Mouse (Mus musculus): ENCODE results near the gene Olfr510. TPM values are rescaled to one million over a fixed set of nuclear protein-coding genes. Genes with fewer than 3 reads are reported as not detected.
"Not testable (repeated sequence)": the region's sequence is repeated elsewhere in the genome, so short reads cannot be mapped to it uniquely, and the experiment has no call there.

Gene Olfr510
- not detected in 2 replicates for total RNA-seq (2014; fragmentation: Nextera tagmentation)
- total RNA-seq (2017): 0.06 and 0.11 TPM in 2 replicates
- polyA plus RNA-seq (2012): not detected in 2 replicates

- no peaks in the 10 kb centered on the region for H3K4me1 ChIP-seq (ENCODE audit: insufficient read depth, low read depth, low read length)
- H3K27me3 ChIP-seq (ENCODE audit: insufficient read depth, low read length): no peaks in the 10 kb centered on the region
- no peaks in the 10 kb centered on the region for H3K36me3 ChIP-seq (replicated peaks)
- H3K9me3 ChIP-seq (replicated peaks): no peaks in the 10 kb centered on the region
- no peak for DNase-seq (ENCODE audit: low spot score)
- no peak within 1 kb of the TSS for H3K4me3 ChIP-seq (ENCODE audit: low read depth, low read length)
- ATAC-seq (ENCODE audit: extremely low read depth, insufficient number of reproducible peaks, low FRiP score, poor library complexity, severe bottlenecking): no peak
- TF ChIP-seq POLR2AphosphoS5 (IDR thresholded peaks at IDR 0.05; ENCODE audit: insufficient replicate concordance, low read depth, low read length) (no peak), GATA2 (IDR thresholded peaks at IDR 0.05; ENCODE audit: borderline replicate concordance, low read depth, low read length) (no peak), TAL1 (conservative IDR thresholded peaks at IDR 0.05; ENCODE audit: low read depth, low read length) (no peak), GATA1 (IDR thresholded peaks at IDR 0.05; ENCODE audit: borderline replicate concordance, low read length) (no peak), CTCF (IDR thresholded peaks at IDR 0.05; ENCODE audit: low read depth, low read length) (no peak)
These were observed at the start of gene Olfr510 for GRCm38 (mm10) chr7:108666118-108666517. Olfr510 (plus strand) TSS chr7:108666418.

DNA sequence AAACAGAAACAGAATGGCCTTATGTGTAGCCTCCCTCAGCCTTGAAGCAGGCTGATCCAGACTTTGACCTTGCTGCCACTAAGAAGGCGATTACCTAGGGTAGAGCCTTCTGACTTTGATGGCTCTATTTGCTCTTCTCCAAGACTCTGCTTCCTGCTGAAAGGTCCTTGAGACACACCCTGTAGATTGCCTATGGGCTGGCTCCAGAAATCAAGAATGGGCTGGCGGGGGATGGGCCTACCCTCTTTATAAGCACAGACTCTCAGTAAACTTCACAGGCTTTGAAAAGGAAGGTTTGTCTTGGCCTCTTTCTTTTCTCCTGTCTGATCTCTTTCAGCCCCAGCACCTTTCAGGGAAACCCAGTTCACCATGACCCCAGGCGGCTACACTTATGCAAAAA lies 49.4 kb upstream of the Olfr510 start:
- H3K4me3 ChIP-seq (ENCODE audit: low read depth, low read length); DNase-seq (ENCODE audit: low spot score); ATAC-seq (ENCODE audit: extremely low read depth, insufficient number of reproducible peaks, low FRiP score, poor library complexity, severe bottlenecking); H3K4me1 ChIP-seq (ENCODE audit: insufficient read depth, low read depth, low read length); H3K9me3 ChIP-seq (replicated peaks); H3K36me3 ChIP-seq (replicated peaks); H3K27me3 ChIP-seq (ENCODE audit: insufficient read depth, low read length): not testable (repeated sequence)

DNA sequence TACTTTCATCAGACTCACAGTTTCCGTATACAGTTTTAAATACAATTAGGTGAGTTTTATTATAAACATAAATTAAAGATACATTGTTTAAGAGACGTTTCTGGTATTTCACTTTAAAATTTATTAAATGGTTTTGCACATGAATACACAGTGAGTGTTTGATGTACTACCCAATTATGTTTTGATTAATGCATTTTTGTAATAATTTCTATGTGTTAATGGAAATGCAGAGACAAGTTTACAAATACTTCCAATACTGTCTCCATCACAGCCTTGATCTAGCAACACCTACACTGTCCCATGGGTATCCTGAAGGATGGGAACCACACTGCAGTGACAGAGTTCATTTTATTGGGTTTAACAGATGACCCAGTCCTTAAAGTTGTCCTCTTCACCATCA lies 44.7 kb upstream of the Olfr510 start, which contains the start of gene Olfr507:
Gene Olfr507, plus strand, starts transcription at position 301 of the 400 bp plus-strand sequence.
- Histone ChIP-seq H3K4me1 (ENCODE audit: insufficient read depth, low read depth, low read length) (no peaks in the 10 kb centered on the region), H3K36me3 (replicated peaks) (no peaks in the 10 kb centered on the region), H3K9me3 (replicated peaks) (0 out of 2 replicates have a peak, but pooled peaks cover 2% of the 10 kb centered on the region), H3K27me3 (ENCODE audit: insufficient read depth, low read length) (no peaks in the 10 kb centered on the region), H3K4me3 (ENCODE audit: low read depth, low read length) (no peak within 1 kb of the TSS)
- no peak for ATAC-seq (ENCODE audit: extremely low read depth, insufficient number of reproducible peaks, low FRiP score, poor library complexity, severe bottlenecking)
- no peak for DNase-seq (ENCODE audit: low spot score)
- TF ChIP-seq POLR2AphosphoS5 (IDR thresholded peaks at IDR 0.05; ENCODE audit: insufficient replicate concordance, low read depth, low read length): no peak
- TF ChIP-seq TAL1 (conservative IDR thresholded peaks at IDR 0.05; ENCODE audit: low read depth, low read length): no peak
- TF ChIP-seq GATA1 (IDR thresholded peaks at IDR 0.05; ENCODE audit: borderline replicate concordance, low read length): no peak
- no peak for TF ChIP-seq GATA2 (IDR thresholded peaks at IDR 0.05; ENCODE audit: borderline replicate concordance, low read depth, low read length)
- no peak for TF ChIP-seq CTCF (IDR thresholded peaks at IDR 0.05; ENCODE audit: low read depth, low read length)

DNA sequence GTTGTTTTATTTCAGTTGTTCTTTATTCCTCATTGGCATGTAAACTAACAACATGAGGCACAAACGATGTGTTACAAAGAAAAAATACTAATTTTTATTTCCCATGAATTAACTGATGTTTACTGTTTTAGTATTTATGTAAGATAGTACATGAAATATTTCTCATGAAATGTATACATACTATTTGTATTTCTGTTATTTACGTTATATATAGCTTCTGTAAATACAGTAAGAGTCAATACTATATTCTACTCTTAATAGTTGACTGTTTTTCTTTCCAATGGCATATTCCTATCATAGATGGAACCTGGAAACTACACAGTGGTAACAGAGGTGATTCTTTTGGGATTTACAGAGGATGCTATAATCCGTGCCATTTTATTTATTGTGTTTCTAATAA lies 36.5 kb upstream of the Olfr510 start, which contains the start of gene Olfr508:
Gene Olfr508, plus strand, starts transcription at position 301 of the 400 bp plus-strand sequence.
- DNase-seq (ENCODE audit: low spot score): no peak
- Histone ChIP-seq H3K36me3 (replicated peaks) (no peaks in the 10 kb centered on the region), H3K27me3 (ENCODE audit: insufficient read depth, low read length) (no peaks in the 10 kb centered on the region), H3K4me3 (ENCODE audit: low read depth, low read length) (no peak within 1 kb of the TSS), H3K4me1 (ENCODE audit: insufficient read depth, low read depth, low read length) (no peaks in the 10 kb centered on the region), H3K9me3 (replicated peaks) (0 out of 2 replicates have a peak, but pooled peaks cover 2% of the 10 kb centered on the region)
- no peak for ATAC-seq (ENCODE audit: extremely low read depth, insufficient number of reproducible peaks, low FRiP score, poor library complexity, severe bottlenecking)
- TF ChIP-seq GATA1 (IDR thresholded peaks at IDR 0.05; ENCODE audit: borderline replicate concordance, low read length) (no peak), POLR2AphosphoS5 (IDR thresholded peaks at IDR 0.05; ENCODE audit: insufficient replicate concordance, low read depth, low read length) (no peak)

DNA sequence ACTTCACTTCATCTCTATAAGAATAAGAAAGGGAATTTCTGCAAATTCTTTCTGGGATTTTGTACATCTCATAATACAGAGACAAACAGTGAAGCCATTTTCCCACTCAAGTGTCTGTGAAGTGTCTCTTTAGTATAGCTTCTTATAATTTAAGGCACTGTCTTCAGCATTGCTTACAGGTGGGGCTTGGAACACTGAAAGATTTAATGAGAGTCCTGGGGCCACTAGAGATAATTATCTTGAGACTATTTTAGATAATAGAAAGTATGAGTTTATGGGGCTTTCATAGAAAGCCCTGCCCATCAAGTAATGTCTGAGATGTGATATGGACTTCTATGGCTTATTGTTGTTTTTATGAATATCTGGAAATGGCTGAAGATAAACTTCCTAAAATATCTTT lies 14.4 kb upstream of the Olfr510 start, which contains the start of gene Olfr509:
Gene Olfr509, minus strand, starts transcription at position 101 of the 400 bp plus-strand sequence.
- no peaks in the 10 kb centered on the region for H3K27me3 ChIP-seq (ENCODE audit: insufficient read depth, low read length)

GRCm38 (mm10) chr7:108662419-108662818 lies 3.8 kb upstream of the Olfr510 start:
- H3K36me3 ChIP-seq (replicated peaks): no peaks in the 10 kb centered on the region
- TF ChIP-seq GATA2 (IDR thresholded peaks at IDR 0.05; ENCODE audit: borderline replicate concordance, low read depth, low read length) (no peak), TAL1 (conservative IDR thresholded peaks at IDR 0.05; ENCODE audit: low read depth, low read length) (no peak), CTCF (IDR thresholded peaks at IDR 0.05; ENCODE audit: low read depth, low read length) (no peak), POLR2AphosphoS5 (IDR thresholded peaks at IDR 0.05; ENCODE audit: insufficient replicate concordance, low read depth, low read length) (no peak), GATA1 (IDR thresholded peaks at IDR 0.05; ENCODE audit: borderline replicate concordance, low read length) (no peak)
- ATAC-seq (ENCODE audit: extremely low read depth, insufficient number of reproducible peaks, low FRiP score, poor library complexity, severe bottlenecking): no peak
- no peaks in the 10 kb centered on the region; the same call in 1 of the 2 replicates for H3K9me3 ChIP-seq (replicated peaks)
- H3K4me1 ChIP-seq (ENCODE audit: insufficient read depth, low read depth, low read length): no peaks in the 10 kb centered on the region
- H3K4me3 ChIP-seq (ENCODE audit: low read depth, low read length): no peak overlapping the region
- no peak for DNase-seq (ENCODE audit: low spot score)
- H3K27me3 ChIP-seq (ENCODE audit: insufficient read depth, low read length): no peaks in the 10 kb centered on the region

More for the DNA sequence above, 14.4 kb upstream of the Olfr510 start, which contains the start of gene Olfr509:
- no peak within 1 kb of the TSS for H3K4me3 ChIP-seq (ENCODE audit: low read depth, low read length)
- no peaks in the 10 kb centered on the region for H3K4me1 ChIP-seq (ENCODE audit: insufficient read depth, low read depth, low read length)
- no peaks in the 10 kb centered on the region for H3K36me3 ChIP-seq (replicated peaks)
- DNase-seq (ENCODE audit: low spot score) (no peak), ATAC-seq (ENCODE audit: extremely low read depth, insufficient number of reproducible peaks, low FRiP score, poor library complexity, severe bottlenecking) (no peak)
- TF ChIP-seq GATA2 (IDR thresholded peaks at IDR 0.05; ENCODE audit: borderline replicate concordance, low read depth, low read length) (no peak), POLR2AphosphoS5 (IDR thresholded peaks at IDR 0.05; ENCODE audit: insufficient replicate concordance, low read depth, low read length) (no peak), GATA1 (IDR thresholded peaks at IDR 0.05; ENCODE audit: borderline replicate concordance, low read length) (no peak)
- no peaks in the 10 kb centered on the region for H3K9me3 ChIP-seq (replicated peaks)

DNA sequence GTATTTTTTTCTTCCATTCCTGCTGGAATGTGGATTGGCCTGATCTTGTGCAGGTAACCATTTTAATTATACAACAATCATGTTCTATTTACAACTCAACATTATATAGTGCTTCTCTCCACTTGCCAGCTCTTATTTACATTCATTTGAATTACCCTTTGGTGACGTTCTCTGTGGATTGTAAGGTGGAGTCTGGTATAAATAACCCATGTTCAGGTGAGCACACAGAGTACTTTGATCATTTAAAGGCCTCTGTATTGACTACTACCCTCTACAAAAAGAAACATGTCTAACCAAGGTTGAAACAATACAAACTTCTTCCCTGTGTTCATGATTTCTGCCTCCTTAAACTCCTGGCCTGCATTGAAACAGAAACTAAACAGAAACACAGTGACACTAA lies 4.8 kb downstream of the Olfr510 start:
- no peak for DNase-seq (ENCODE audit: low spot score)
- no peak for TF ChIP-seq POLR2AphosphoS5 (IDR thresholded peaks at IDR 0.05; ENCODE audit: insufficient replicate concordance, low read depth, low read length)
- no peak for TF ChIP-seq GATA2 (IDR thresholded peaks at IDR 0.05; ENCODE audit: borderline replicate concordance, low read depth, low read length)
- no peak for TF ChIP-seq CTCF (IDR thresholded peaks at IDR 0.05; ENCODE audit: low read depth, low read length)
- TF ChIP-seq TAL1 (conservative IDR thresholded peaks at IDR 0.05; ENCODE audit: low read depth, low read length): no peak
- no peak for TF ChIP-seq GATA1 (IDR thresholded peaks at IDR 0.05; ENCODE audit: borderline replicate concordance, low read length)
- no peak for ATAC-seq (ENCODE audit: extremely low read depth, insufficient number of reproducible peaks, low FRiP score, poor library complexity, severe bottlenecking)

More for the DNA sequence above, 4.8 kb downstream of the Olfr510 start:
- no peak overlapping the region for H3K4me3 ChIP-seq (ENCODE audit: low read depth, low read length)
- no peaks in the 10 kb centered on the region for H3K27me3 ChIP-seq (ENCODE audit: insufficient read depth, low read length)
- no peaks in the 10 kb centered on the region for H3K9me3 ChIP-seq (replicated peaks)
- no peaks in the 10 kb centered on the region for H3K4me1 ChIP-seq (ENCODE audit: insufficient read depth, low read depth, low read length)
- no peaks in the 10 kb centered on the region for H3K36me3 ChIP-seq (replicated peaks)
